Mouse (Mus musculus) lung, postnatal 14 days (tissue): ENCODE results near the gene Hook2.

Experiments
- DNase-seq: peaks from one replicate; pipeline ENCODE4 v3.0.0; 2021

Gene Hook2

GRCm38 (mm10) chr8:84989311-84989731 lies 1.1 kb upstream of the Hook2 start:
- DNase-seq: peak; percentile 56

GRCm38 (mm10) chr8:84989810-84990209 lies 593 bp upstream of the Hook2 start:
- peak; percentile 98 for DNase-seq

GRCm38 (mm10) chr8:84990836-84991235 lies 433 bp downstream of the Hook2 start:
- DNase-seq: peak; percentile 69

GRCm38 (mm10) chr8:84994375-84994774 lies 4.0 kb downstream of the Hook2 start:
- DNase-seq: no peak

GRCm38 (mm10) chr8:84995680-84996079 lies 5.3 kb downstream of the Hook2 start:
- no peak for DNase-seq

- no peak for DNase-seq
Measured at GRCm38 (mm10) chr8:84996978-84997377, 6.6 kb downstream of the Hook2 start.

- DNase-seq: peak; percentile 95
Measured at GRCm38 (mm10) chr8:84997649-84998295, 7.4 kb downstream of the Hook2 start.

GRCm38 (mm10) chr8:85007686-85008085 lies 17.3 kb downstream of the Hook2 start:
- DNase-seq: peak; percentile 69

- DNase-seq: no peak
Measured at GRCm38 (mm10) chr8:85011242-85011641, 20.8 kb downstream of the Hook2 start.

- DNase-seq: peak; percentile 79
Measured at GRCm38 (mm10) chr8:85013230-85013840, 22.9 kb downstream of the Hook2 start.

GRCm38 (mm10) chr8:85014431-85014830 lies 24.0 kb downstream of the Hook2 start, which contains the start of gene Best2:
Gene Best2 (minus strand): TSS chr8:85014531.
- DNase-seq: no peak

GRCm38 (mm10) chr8:85016724-85017123 lies 26.3 kb downstream of the Hook2 start:
- no peak for DNase-seq

- no peak for DNase-seq
Measured at GRCm38 (mm10) chr8:85017209-85017608, 26.8 kb downstream of the Hook2 start.

- no peak for DNase-seq
Measured at GRCm38 (mm10) chr8:85021514-85022055, 31.2 kb downstream of the Hook2 start.

- no peak for DNase-seq
Measured at GRCm38 (mm10) chr8:85023846-85024245, 33.4 kb downstream of the Hook2 start.

GRCm38 (mm10) chr8:85025098-85025932 lies 34.9 kb downstream of the Hook2 start, which contains the start of gene Asna1:
Gene Asna1 (minus strand): TSS chr8:85025281.
- peak; percentile 81 for DNase-seq

- peak; percentile 98 for DNase-seq
Measured at GRCm38 (mm10) chr8:85026670-85027515, 36.5 kb downstream of the Hook2 start, which contains the start of gene Trir. Gene Trir (plus strand): TSS chr8:85026823.

- DNase-seq: no peak
Measured at GRCm38 (mm10) chr8:85027516-85027855, 37.1 kb downstream of the Hook2 start.

GRCm38 (mm10) chr8:85027922-85028321 lies 37.5 kb downstream of the Hook2 start:
- DNase-seq: no peak

GRCm38 (mm10) chr8:85029271-85029670 lies 38.9 kb downstream of the Hook2 start:
- no peak for DNase-seq

GRCm38 (mm10) chr8:85032622-85033311 lies 42.4 kb downstream of the Hook2 start:
- no peak for DNase-seq

GRCm38 (mm10) chr8:85033867-85034266 lies 43.5 kb downstream of the Hook2 start:
- peak; percentile 14 for DNase-seq
